Mouse (Mus musculus): ENCODE data around the gene Thrb. TPM values are rescaled to one million over a fixed set of nuclear protein-coding genes. Genes with fewer than 3 reads are reported as not detected.

The Thrb gene
- total RNA-seq (2014; rRNA removed) (2.6 and 8.9 TPM in 2 replicates), polyA plus RNA-seq (2015; fragmentation: Nextera tagmentation; extraction: Ambion mirVana) (1.8 and 2.1 TPM in 2 replicates)

DNA sequence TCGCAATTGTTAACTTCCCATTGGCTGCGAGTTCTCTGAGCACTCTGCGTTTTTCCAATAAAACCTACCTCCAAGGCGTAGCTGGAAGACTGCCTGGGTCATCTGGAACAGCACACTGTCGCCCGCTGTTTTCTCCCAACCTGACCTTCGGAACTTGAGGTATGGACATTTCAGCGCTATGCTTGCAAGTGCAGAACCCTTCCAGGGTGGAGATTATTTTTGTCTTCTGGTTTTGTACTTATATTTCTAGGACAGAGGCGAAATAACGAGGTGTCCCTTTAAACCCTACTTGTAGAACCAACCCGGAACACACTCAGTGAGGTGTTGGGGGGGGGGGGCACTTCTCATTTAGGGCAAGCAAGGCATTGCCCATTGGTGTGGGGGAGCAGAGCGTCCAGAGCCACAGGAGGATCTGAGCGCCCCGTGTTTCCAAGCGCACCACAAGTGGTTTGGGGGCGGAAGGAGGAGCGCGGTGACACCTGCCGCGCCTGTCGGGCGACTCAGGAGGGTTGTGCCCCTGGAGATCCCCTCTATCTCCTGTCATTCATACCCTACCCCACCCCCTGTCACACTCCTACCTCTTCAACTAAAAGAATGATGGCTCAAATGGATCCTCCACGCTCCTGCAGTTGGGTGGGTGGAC is at the start of gene Thrb:
TSS of gene Thrb (plus strand) at position 576 of the 643 bp plus-strand sequence.
- ATAC-seq (ENCODE audit: low FRiP score) (peak; percentile 36), DNase-seq (ENCODE audit: low spot score) (peak; percentile 14)
- H3K9ac ChIP-seq (replicated peaks; ENCODE audit: low read length, poor library complexity, severe bottlenecking) = peak within 1 kb of the TSS; percentile 68
- peaks cover 6% of the 10 kb centered on the region; the same call in 1 of the 2 replicates for H3K27me3 ChIP-seq (ENCODE audit: insufficient read depth, low read length)
- H3K4me2 ChIP-seq (ENCODE audit: low read depth, low read length, poor library complexity, severe bottlenecking) = peak within 1 kb of the TSS; percentile 95
- H3K27ac ChIP-seq (ENCODE audit: low read depth, low read length) = peak within 1 kb of the TSS; percentile 39
- H3K36me3 ChIP-seq (ENCODE audit: insufficient read depth, low read length) = no peaks in the 10 kb centered on the region
- H3K9me3 ChIP-seq (ENCODE audit: low read length) = no peaks in the 10 kb centered on the region
- TF ChIP-seq CTCF (IDR thresholded peaks at IDR 0.05) = no peak
- no peaks in the 10 kb centered on the region for H3K4me1 ChIP-seq (ENCODE audit: insufficient read depth, low read length)
- 1% methylated on average over 23 of the region's 23 CpGs for WGBS
- H3K4me3 ChIP-seq (ENCODE audit: low read depth, low read length) = peak within 1 kb of the TSS; percentile 85

DNA sequence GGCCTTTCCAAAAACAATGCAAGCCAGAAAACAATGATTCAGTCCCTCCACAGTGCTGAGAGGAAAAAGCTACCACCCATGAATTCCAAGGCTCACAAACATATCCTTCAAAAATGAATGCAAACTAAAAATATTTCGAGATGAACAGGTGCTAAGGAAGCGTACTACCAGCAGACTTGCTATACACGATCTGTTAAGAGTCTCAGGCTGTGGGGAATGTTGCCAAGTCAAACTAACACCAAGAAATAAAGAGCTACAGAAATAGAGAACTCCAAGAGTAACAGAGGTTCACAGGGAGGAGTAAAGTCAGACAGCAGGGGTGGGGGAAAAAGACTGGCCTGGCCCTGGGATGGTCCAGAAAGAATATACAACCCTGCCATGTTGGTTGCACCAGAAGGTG is 38.4 kb upstream of the Thrb start:
- no peak for ATAC-seq (ENCODE audit: low FRiP score)
- no peak overlapping the region for H3K4me2 ChIP-seq (ENCODE audit: low read depth, low read length, poor library complexity, severe bottlenecking)
- H3K9ac ChIP-seq (replicated peaks; ENCODE audit: low read length, poor library complexity, severe bottlenecking) = no peak overlapping the region
- DNase-seq (ENCODE audit: low spot score) = no peak
- H3K36me3 ChIP-seq (ENCODE audit: insufficient read depth, low read length) = no peaks in the 10 kb centered on the region
- H3K27ac ChIP-seq (ENCODE audit: low read depth, low read length) = no peak overlapping the region
- H3K9me3 ChIP-seq (ENCODE audit: low read length) = no peaks in the 10 kb centered on the region
- no peaks in the 10 kb centered on the region for H3K4me1 ChIP-seq (ENCODE audit: insufficient read depth, low read length)
- no peaks in the 10 kb centered on the region for H3K27me3 ChIP-seq (ENCODE audit: insufficient read depth, low read length)
- no peak for TF ChIP-seq CTCF (IDR thresholded peaks at IDR 0.05)
- 74% methylated on average over 3 of the region's 3 CpGs for WGBS
- H3K4me3 ChIP-seq (ENCODE audit: low read depth, low read length) = no peak overlapping the region

DNA sequence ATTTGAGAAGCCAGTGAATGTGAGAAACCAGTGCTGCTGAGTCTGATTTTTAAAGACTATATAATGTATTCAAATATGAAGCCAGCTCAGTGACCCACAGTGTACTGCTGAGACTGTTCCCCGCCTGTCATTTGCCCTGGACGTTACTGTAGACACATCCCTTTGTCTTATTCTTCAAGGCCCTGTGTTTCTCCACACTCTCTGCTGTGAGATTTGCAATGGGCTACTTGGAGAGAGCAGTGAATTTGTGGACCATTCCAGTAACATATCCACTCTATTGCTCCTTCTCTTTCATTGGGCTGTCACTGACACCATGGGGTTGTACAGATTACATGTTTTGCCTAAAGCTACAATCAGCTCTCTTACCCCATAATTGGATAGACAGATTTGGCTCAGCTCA is 36.1 kb upstream of the Thrb start:
- Histone ChIP-seq H3K4me1 (ENCODE audit: insufficient read depth, low read length) (no peaks in the 10 kb centered on the region), H3K27me3 (ENCODE audit: insufficient read depth, low read length) (no peaks in the 10 kb centered on the region), H3K36me3 (ENCODE audit: insufficient read depth, low read length) (no peaks in the 10 kb centered on the region), H3K9me3 (ENCODE audit: low read length) (no peaks in the 10 kb centered on the region), H3K4me3 (ENCODE audit: low read depth, low read length) (no peak overlapping the region), H3K27ac (ENCODE audit: low read depth, low read length) (no peak overlapping the region), H3K4me2 (ENCODE audit: low read depth, low read length, poor library complexity, severe bottlenecking) (no peak overlapping the region), H3K9ac (replicated peaks; ENCODE audit: low read length, poor library complexity, severe bottlenecking) (no peak overlapping the region)
- peak; percentile 21 for DNase-seq (ENCODE audit: low spot score)
- 0 out of 2 replicates have a peak, but pooled peaks have one; percentile 38 for ATAC-seq (ENCODE audit: low FRiP score)
- TF ChIP-seq CTCF (IDR thresholded peaks at IDR 0.05) = no peak
- 33% methylated on average over 2 of the region's 2 CpGs for WGBS

- H3K4me2 ChIP-seq (ENCODE audit: low read depth, low read length, poor library complexity, severe bottlenecking) = no peak overlapping the region
- ATAC-seq (ENCODE audit: low FRiP score) (no peak), DNase-seq (ENCODE audit: low spot score) (peak; percentile 17)
- H3K4me1 ChIP-seq (ENCODE audit: insufficient read depth, low read length) = 0 out of 2 replicates have a peak, but pooled peaks cover 3% of the 10 kb centered on the region
- H3K9me3 ChIP-seq (ENCODE audit: low read length) = no peaks in the 10 kb centered on the region
- no peaks in the 10 kb centered on the region for H3K27me3 ChIP-seq (ENCODE audit: insufficient read depth, low read length)
- no peak overlapping the region for H3K9ac ChIP-seq (replicated peaks; ENCODE audit: low read length, poor library complexity, severe bottlenecking)
- no peak overlapping the region for H3K4me3 ChIP-seq (ENCODE audit: low read depth, low read length)
- TF ChIP-seq CTCF (IDR thresholded peaks at IDR 0.05) = no peak
- no peaks in the 10 kb centered on the region for H3K36me3 ChIP-seq (ENCODE audit: insufficient read depth, low read length)
- 31% methylated on average over 5 of the region's 5 CpGs for WGBS
- no peak overlapping the region for H3K27ac ChIP-seq (ENCODE audit: low read depth, low read length)
Measured at GRCm38 (mm10) chr14:17629215-17629614, 30.8 kb upstream of the Thrb start.

DNA sequence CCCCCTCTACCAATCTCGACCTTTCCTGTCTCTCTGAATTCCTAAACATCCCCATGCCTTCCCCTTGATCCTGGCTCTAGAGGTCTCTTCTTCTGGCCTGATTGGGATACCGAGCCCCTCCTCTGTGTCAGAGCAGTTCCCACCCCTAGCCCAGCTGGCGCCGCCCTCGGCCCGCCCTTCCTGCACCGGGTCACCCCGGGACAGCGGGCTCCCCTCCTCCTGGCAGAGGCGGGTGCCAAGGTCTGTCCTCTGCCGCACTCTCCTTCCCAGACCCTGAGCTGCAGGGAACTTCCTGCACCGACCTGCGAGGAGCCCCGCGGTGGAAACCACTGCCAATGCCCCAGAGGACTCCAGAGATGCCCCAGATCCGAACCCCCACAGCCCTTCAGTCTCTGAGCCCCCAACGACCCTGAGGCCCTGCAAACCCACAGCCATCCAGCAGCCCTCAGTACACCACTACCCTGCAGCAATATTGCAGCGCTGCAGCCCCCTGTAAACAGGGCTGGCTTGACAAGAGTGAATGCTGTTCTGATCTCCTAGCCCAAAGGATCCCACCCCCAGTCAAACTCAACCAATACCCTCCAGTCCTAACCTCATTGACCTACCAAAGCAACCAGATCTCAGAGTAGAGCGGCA is 27.1 kb upstream of the Thrb start:
- WGBS = 12% methylated on average over 19 of the region's 19 CpGs
- H3K9ac ChIP-seq (replicated peaks; ENCODE audit: low read length, poor library complexity, severe bottlenecking) = no peak overlapping the region

GRCm38 (mm10) chr14:17636971-17637370 is 23.1 kb upstream of the Thrb start:
- DNase-seq (ENCODE audit: low spot score) (no peak), ATAC-seq (ENCODE audit: low FRiP score) (no peak)
- no peak overlapping the region for H3K27ac ChIP-seq (ENCODE audit: low read depth, low read length)
- no peaks in the 10 kb centered on the region for H3K36me3 ChIP-seq (ENCODE audit: insufficient read depth, low read length)
- H3K4me3 ChIP-seq (ENCODE audit: low read depth, low read length) = no peak overlapping the region
- no peaks in the 10 kb centered on the region for H3K27me3 ChIP-seq (ENCODE audit: insufficient read depth, low read length)
- no peak overlapping the region for H3K4me2 ChIP-seq (ENCODE audit: low read depth, low read length, poor library complexity, severe bottlenecking)
- H3K9ac ChIP-seq (replicated peaks; ENCODE audit: low read length, poor library complexity, severe bottlenecking) = no peak overlapping the region
- 0 out of 2 replicates have a peak, but pooled peaks cover 3% of the 10 kb centered on the region for H3K4me1 ChIP-seq (ENCODE audit: insufficient read depth, low read length)
- no peaks in the 10 kb centered on the region for H3K9me3 ChIP-seq (ENCODE audit: low read length)
- TF ChIP-seq CTCF (IDR thresholded peaks at IDR 0.05) = no peak
- 68% methylated on average over 3 of the region's 3 CpGs for WGBS

More for the DNA sequence above, 27.1 kb upstream of the Thrb start:
- H3K4me3 ChIP-seq (ENCODE audit: low read depth, low read length) = no peak overlapping the region
- no peak overlapping the region for H3K27ac ChIP-seq (ENCODE audit: low read depth, low read length)
- no peak for TF ChIP-seq CTCF (IDR thresholded peaks at IDR 0.05)
- H3K27me3 ChIP-seq (ENCODE audit: insufficient read depth, low read length) = no peaks in the 10 kb centered on the region
- H3K4me2 ChIP-seq (ENCODE audit: low read depth, low read length, poor library complexity, severe bottlenecking) = peak overlapping the region; percentile 30
- H3K9me3 ChIP-seq (ENCODE audit: low read length) = no peaks in the 10 kb centered on the region
- DNase-seq (ENCODE audit: low spot score) (no peak), ATAC-seq (ENCODE audit: low FRiP score) (peak; percentile 61; the same call in 1 of the 2 replicates)
- H3K36me3 ChIP-seq (ENCODE audit: insufficient read depth, low read length) = no peaks in the 10 kb centered on the region
- 0 out of 2 replicates have a peak, but pooled peaks cover 3% of the 10 kb centered on the region for H3K4me1 ChIP-seq (ENCODE audit: insufficient read depth, low read length)
